In the genomic region with DNA sequence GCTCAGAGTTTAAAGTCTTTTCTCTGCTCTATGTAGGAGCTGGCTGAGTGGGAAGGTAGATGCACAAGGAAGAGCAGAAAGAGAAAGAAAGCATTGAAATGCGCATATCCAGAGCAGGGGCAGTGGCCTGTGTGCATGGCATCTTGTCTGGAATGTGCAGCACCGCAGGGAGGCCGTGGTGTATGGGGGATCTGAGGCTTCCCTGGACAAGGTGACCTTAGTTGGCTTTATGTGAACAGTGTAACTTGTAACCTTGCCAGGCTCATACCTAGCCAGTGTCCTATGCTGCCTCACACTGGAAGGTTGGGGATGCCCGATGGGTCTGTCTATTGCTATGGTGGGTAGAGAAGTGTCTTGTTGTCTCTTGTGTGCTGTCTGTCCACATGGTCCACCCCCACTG, we compare ENCODE assay signal across 14 mouse cellular contexts.
DNase-seq lines count a peak whose midpoint lies in the region; ATAC-seq and TF ChIP-seq lines count a peak whose summit lies in the region.
"Had no signal": no experiment of that assay in that cellular context is flagged by ENCODE, and none has a peak within 500 bp of the region (broad histone marks: within the 10 kb centered on the region; RNA-seq: fewer than 3 reads in every experiment).

No protein-coding gene starts in this region.

- H3K4me3 ChIP-seq in heart, embryonic 16.5 days (ENCODE audit: low read length): no peak overlapping the region
- H3K4me3 ChIP-seq in kidney, postnatal 0 days (replicated peaks; ENCODE audit: low read depth, low read length): no peak overlapping the region
- H3K4me3 ChIP-seq: liver, embryonic 13.5 days had no signal

- no peaks in the 10 kb centered on the region for H3K36me3 ChIP-seq in heart, embryonic 16.5 days (ENCODE audit: control insufficient read depth, insufficient read depth)
- H3K36me3 ChIP-seq in kidney, postnatal 0 days (ENCODE audit: insufficient read depth, low read length): 0 out of 2 replicates have a peak, but pooled peaks cover 3% of the 10 kb centered on the region
- H3K36me3 ChIP-seq: liver, embryonic 13.5 days had no signal

- peak overlapping the region; percentile 83 for H3K27ac ChIP-seq in heart, embryonic 16.5 days (ENCODE audit: low read length)
- peak overlapping the region; percentile 51; the same call in 1 of the 2 replicates for H3K27ac ChIP-seq in kidney, postnatal 0 days
- H3K27ac ChIP-seq: liver, embryonic 13.5 days had no signal

- H3K9me3 ChIP-seq in heart, embryonic 16.5 days (replicated peaks; ENCODE audit: control insufficient read depth, low read length): no peaks in the 10 kb centered on the region
- H3K9me3 ChIP-seq in kidney, postnatal 0 days (replicated peaks; ENCODE audit: low read length): no peaks in the 10 kb centered on the region
- H3K9me3 ChIP-seq: liver, embryonic 13.5 days had no signal

- peak; percentile 92 for DNase-seq in heart, adult 11 months
- no peak for DNase-seq in heart, postnatal 25 days (ENCODE audit: low spot score)
- peak; percentile 47 for DNase-seq in Muller cell, postnatal 12 days (ENCODE audit: inconsistent ontology term)
- no peak for DNase-seq in kidney, postnatal 0 days (ENCODE audit: low spot score)
- no peak for DNase-seq in right cerebral cortex, adult 2 months (ENCODE audit: low spot score in 2 of 2)
- no peak for DNase-seq in left cerebral cortex, postnatal 14 days (ENCODE audit: low spot score in 2 of 2)
- no peak for DNase-seq in ovary, postnatal 14 days (ENCODE audit: low spot score)
- DNase-seq: adrenal gland, adult 8-10 months; cerebellum, adult 9-11 months; liver, embryonic 13.5 days; right cerebral cortex, postnatal 25 days; thymus, adult 2 months had no signal

- peak; percentile 83 for ATAC-seq in heart, embryonic 16.5 days (replicated peaks; ENCODE audit: extremely low read depth, insufficient read depth, low FRiP score)
- ATAC-seq in kidney, postnatal 0 days (replicated peaks; ENCODE audit: low FRiP score, low read depth): no peak
- ATAC-seq: CD4-positive, CD25-positive, alpha-beta regulatory T cell, adult 4 months had no signal

- peak overlapping the region; percentile 20; the same call in 1 of the 2 replicates for H3K4me2 ChIP-seq in heart, embryonic 16.5 days (ENCODE audit: low read depth, low read length)
- H3K4me2 ChIP-seq in kidney, postnatal 0 days (ENCODE audit: low read length): no peak overlapping the region
- H3K4me2 ChIP-seq: liver, embryonic 13.5 days had no signal

- H3K9ac ChIP-seq in heart, embryonic 16.5 days (ENCODE audit: low read length): peak overlapping the region; percentile 5; the same call in 1 of the 2 replicates
- H3K9ac ChIP-seq in kidney, postnatal 0 days (ENCODE audit: low read depth, low read length): no peak overlapping the region
- H3K9ac ChIP-seq: liver, embryonic 13.5 days had no signal

- peaks cover 48% of the 10 kb centered on the region for H3K4me1 ChIP-seq in heart, embryonic 16.5 days (ENCODE audit: control insufficient read depth, insufficient read depth, low read length)
- peaks cover 16% of the 10 kb centered on the region for H3K4me1 ChIP-seq in kidney, postnatal 0 days (replicated peaks; ENCODE audit: insufficient read depth, low read length)

- TF ChIP-seq CTCF in kidney, postnatal 0 days (IDR thresholded peaks at IDR 0.05; ENCODE audit: low read depth): no peak

- no peaks in the 10 kb centered on the region for H3K27me3 ChIP-seq in heart, embryonic 16.5 days (ENCODE audit: control insufficient read depth, insufficient read depth, low read length)
- no peaks in the 10 kb centered on the region for H3K27me3 ChIP-seq in kidney, postnatal 0 days (ENCODE audit: insufficient read depth, low read length)
- H3K27me3 ChIP-seq: liver, embryonic 13.5 days had no signal

- 54% methylated on average over 4 of the region's 4 CpGs for WGBS in heart, embryonic 16.5 days
- WGBS in kidney, postnatal 0 days: 60% methylated on average over 4 of the region's 4 CpGs

- intact Hi-C loops in heart, postnatal 25 days (cut with DNase I): no loop called here
- intact Hi-C loops in left cerebral cortex, postnatal 14 days (cut with DNase I): no loop called here

Comparison
In these comparisons a context has a peak if more than half of its experiments do, and no peak if none do; other contexts are left out.
1. DNase-seq: peak in heart, adult 11 months (single experiment) and Muller cell, postnatal 12 days (single experiment); none in heart, postnatal 25 days (single experiment), kidney, postnatal 0 days (single experiment), right cerebral cortex, adult 2 months (0 of 2), left cerebral cortex, postnatal 14 days (0 of 2) and ovary, postnatal 14 days (single experiment).